Mouse (Mus musculus): Measurements from ENCODE around the gene Hist1h4a. TPM values are rescaled to one million over a fixed set of nuclear protein-coding genes. Genes with fewer than 3 reads are reported as not detected.

Gene Hist1h4a
- polyA plus RNA-seq, 1 experiment from 2014 or later, result not detected

- DNase-seq (ENCODE audit: low spot score), result peak; percentile 42
- WGBS, result 22% methylated on average over 4 of the region's 4 CpGs
- no peaks in the 10 kb centered on the region for H3K9me3 ChIP-seq (replicated peaks; ENCODE audit: control insufficient read depth, low read length)
Observed at GRCm38 (mm10) chr13:23738041-23738440, 23.0 kb downstream of the Hist1h4a start.

GRCm38 (mm10) chr13:23737091-23737490 lies 23.9 kb downstream of the Hist1h4a start:
- H3K27ac ChIP-seq (replicated peaks; ENCODE audit: low read depth, low read length), result no peak overlapping the region
- WGBS, result 77% methylated on average over 5 of the region's 5 CpGs
- ATAC-seq (replicated peaks; ENCODE audit: insufficient number of reproducible peaks, low FRiP score, low TSS enrichment, low read depth), result no peak

More at GRCm38 (mm10) chr13:23738041-23738440, 23.0 kb downstream of the Hist1h4a start:
- H3K4me1 ChIP-seq (ENCODE audit: control insufficient read depth, insufficient read depth, low read length), result no peaks in the 10 kb centered on the region
- H3K9ac ChIP-seq (replicated peaks; ENCODE audit: low read length), result peak overlapping the region; percentile 87; the same call in 1 of the 2 replicates
- ATAC-seq (replicated peaks; ENCODE audit: insufficient number of reproducible peaks, low FRiP score, low TSS enrichment, low read depth), result no peak
- no peak overlapping the region for H3K4me3 ChIP-seq (ENCODE audit: low read depth, low read length)
- no peaks in the 10 kb centered on the region for H3K27me3 ChIP-seq (ENCODE audit: control insufficient read depth, insufficient read depth, low read length)
- H3K27ac ChIP-seq (replicated peaks; ENCODE audit: low read depth, low read length), result peak overlapping the region; percentile 99
- no peak overlapping the region for H3K4me2 ChIP-seq (ENCODE audit: low read depth, low read length)
- no peaks in the 10 kb centered on the region for H3K36me3 ChIP-seq (replicated peaks; ENCODE audit: control insufficient read depth, insufficient read depth, low read depth, low read length)

GRCm38 (mm10) chr13:23732156-23732804 lies 28.8 kb downstream of the Hist1h4a start:
- no peak overlapping the region for H3K4me3 ChIP-seq (ENCODE audit: low read depth, low read length)
- WGBS, result 26% methylated on average over 8 of the region's 8 CpGs
- H3K4me2 ChIP-seq (ENCODE audit: low read depth, low read length), result no peak overlapping the region
- no peaks in the 10 kb centered on the region for H3K27me3 ChIP-seq (ENCODE audit: control insufficient read depth, insufficient read depth, low read length)
- H3K9ac ChIP-seq (replicated peaks; ENCODE audit: low read length), result no peak overlapping the region
- no peaks in the 10 kb centered on the region for H3K36me3 ChIP-seq (replicated peaks; ENCODE audit: control insufficient read depth, insufficient read depth, low read depth, low read length)
- DNase-seq (ENCODE audit: low spot score), result peak; percentile 70
- no peak for ATAC-seq (replicated peaks; ENCODE audit: insufficient number of reproducible peaks, low FRiP score, low TSS enrichment, low read depth)
- no peaks in the 10 kb centered on the region for H3K4me1 ChIP-seq (ENCODE audit: control insufficient read depth, insufficient read depth, low read length)
- H3K27ac ChIP-seq (replicated peaks; ENCODE audit: low read depth, low read length), result no peak overlapping the region
- H3K9me3 ChIP-seq (replicated peaks; ENCODE audit: control insufficient read depth, low read length), result no peaks in the 10 kb centered on the region

More at GRCm38 (mm10) chr13:23737091-23737490, 23.9 kb downstream of the Hist1h4a start:
- no peaks in the 10 kb centered on the region for H3K4me1 ChIP-seq (ENCODE audit: control insufficient read depth, insufficient read depth, low read length)
- no peak overlapping the region for H3K4me2 ChIP-seq (ENCODE audit: low read depth, low read length)
- H3K9me3 ChIP-seq (replicated peaks; ENCODE audit: control insufficient read depth, low read length), result no peaks in the 10 kb centered on the region
- no peak overlapping the region for H3K4me3 ChIP-seq (ENCODE audit: low read depth, low read length)
- no peak for DNase-seq (ENCODE audit: low spot score)
- H3K36me3 ChIP-seq (replicated peaks; ENCODE audit: control insufficient read depth, insufficient read depth, low read depth, low read length), result no peaks in the 10 kb centered on the region
- no peak overlapping the region for H3K9ac ChIP-seq (replicated peaks; ENCODE audit: low read length)
- H3K27me3 ChIP-seq (ENCODE audit: control insufficient read depth, insufficient read depth, low read length), result no peaks in the 10 kb centered on the region

- no peaks in the 10 kb centered on the region for H3K9me3 ChIP-seq (replicated peaks; ENCODE audit: control insufficient read depth, low read length)
- no peaks in the 10 kb centered on the region for H3K4me1 ChIP-seq (ENCODE audit: control insufficient read depth, insufficient read depth, low read length)
- no peaks in the 10 kb centered on the region for H3K36me3 ChIP-seq (replicated peaks; ENCODE audit: control insufficient read depth, insufficient read depth, low read depth, low read length)
- H3K9ac ChIP-seq (replicated peaks; ENCODE audit: low read length), result no peak overlapping the region
- H3K27ac ChIP-seq (replicated peaks; ENCODE audit: low read depth, low read length), result no peak overlapping the region
- no peak overlapping the region for H3K4me3 ChIP-seq (ENCODE audit: low read depth, low read length)
- WGBS, result 53% methylated on average over 8 of the region's 8 CpGs
- H3K4me2 ChIP-seq (ENCODE audit: low read depth, low read length), result no peak overlapping the region
- no peaks in the 10 kb centered on the region for H3K27me3 ChIP-seq (ENCODE audit: control insufficient read depth, insufficient read depth, low read length)
- DNase-seq (ENCODE audit: low spot score) (no peak), ATAC-seq (replicated peaks; ENCODE audit: insufficient number of reproducible peaks, low FRiP score, low TSS enrichment, low read depth) (no peak)
Observed at GRCm38 (mm10) chr13:23730479-23730878, 30.6 kb downstream of the Hist1h4a start.

GRCm38 (mm10) chr13:23729706-23730105 lies 31.3 kb downstream of the Hist1h4a start:
- Histone ChIP-seq H3K27ac (replicated peaks; ENCODE audit: low read depth, low read length) (no peak overlapping the region), H3K36me3 (replicated peaks; ENCODE audit: control insufficient read depth, insufficient read depth, low read depth, low read length) (no peaks in the 10 kb centered on the region), H3K27me3 (ENCODE audit: control insufficient read depth, insufficient read depth, low read length) (no peaks in the 10 kb centered on the region), H3K9me3 (replicated peaks; ENCODE audit: control insufficient read depth, low read length) (no peaks in the 10 kb centered on the region), H3K4me2 (ENCODE audit: low read depth, low read length) (no peak overlapping the region), H3K4me3 (ENCODE audit: low read depth, low read length) (no peak overlapping the region), H3K4me1 (ENCODE audit: control insufficient read depth, insufficient read depth, low read length) (no peaks in the 10 kb centered on the region), H3K9ac (replicated peaks; ENCODE audit: low read length) (no peak overlapping the region)
- DNase-seq (ENCODE audit: low spot score), result no peak
- WGBS, result 91% methylated on average over 5 of the region's 5 CpGs
- no peak for ATAC-seq (replicated peaks; ENCODE audit: insufficient number of reproducible peaks, low FRiP score, low TSS enrichment, low read depth)

- Histone ChIP-seq H3K4me2 (ENCODE audit: low read depth, low read length) (no peak overlapping the region), H3K9ac (replicated peaks; ENCODE audit: low read length) (no peak overlapping the region), H3K27ac (replicated peaks; ENCODE audit: low read depth, low read length) (no peak overlapping the region), H3K27me3 (ENCODE audit: control insufficient read depth, insufficient read depth, low read length) (no peaks in the 10 kb centered on the region), H3K4me1 (ENCODE audit: control insufficient read depth, insufficient read depth, low read length) (no peaks in the 10 kb centered on the region), H3K36me3 (replicated peaks; ENCODE audit: control insufficient read depth, insufficient read depth, low read depth, low read length) (no peaks in the 10 kb centered on the region), H3K9me3 (replicated peaks; ENCODE audit: control insufficient read depth, low read length) (no peaks in the 10 kb centered on the region), H3K4me3 (ENCODE audit: low read depth, low read length) (no peak overlapping the region)
- ATAC-seq (replicated peaks; ENCODE audit: insufficient number of reproducible peaks, low FRiP score, low TSS enrichment, low read depth) (no peak), DNase-seq (ENCODE audit: low spot score) (no peak)
- 95% methylated on average over 9 of the region's 9 CpGs for WGBS
Observed at GRCm38 (mm10) chr13:23729192-23729525, 31.9 kb downstream of the Hist1h4a start.

GRCm38 (mm10) chr13:23728472-23729191 lies 32.4 kb downstream of the Hist1h4a start:
- Histone ChIP-seq H3K9ac (replicated peaks; ENCODE audit: low read length) (no peak overlapping the region), H3K9me3 (replicated peaks; ENCODE audit: control insufficient read depth, low read length) (no peaks in the 10 kb centered on the region), H3K4me1 (ENCODE audit: control insufficient read depth, insufficient read depth, low read length) (no peaks in the 10 kb centered on the region), H3K36me3 (replicated peaks; ENCODE audit: control insufficient read depth, insufficient read depth, low read depth, low read length) (no peaks in the 10 kb centered on the region), H3K27ac (replicated peaks; ENCODE audit: low read depth, low read length) (no peak overlapping the region), H3K27me3 (ENCODE audit: control insufficient read depth, insufficient read depth, low read length) (no peaks in the 10 kb centered on the region), H3K4me2 (ENCODE audit: low read depth, low read length) (no peak overlapping the region), H3K4me3 (ENCODE audit: low read depth, low read length) (no peak overlapping the region)
- ATAC-seq (replicated peaks; ENCODE audit: insufficient number of reproducible peaks, low FRiP score, low TSS enrichment, low read depth), result no peak
- DNase-seq (ENCODE audit: low spot score), result no peak
- WGBS, result 87% methylated on average over 18 of the region's 18 CpGs

- no peak overlapping the region for H3K4me3 ChIP-seq (ENCODE audit: low read depth, low read length)
- no CpG with 5 or more reads among the region's 1 CpGs for WGBS
- DNase-seq (ENCODE audit: low spot score) (no peak), ATAC-seq (replicated peaks; ENCODE audit: insufficient number of reproducible peaks, low FRiP score, low TSS enrichment, low read depth) (no peak)
- no peaks in the 10 kb centered on the region for H3K9me3 ChIP-seq (replicated peaks; ENCODE audit: control insufficient read depth, low read length)
- no peaks in the 10 kb centered on the region for H3K36me3 ChIP-seq (replicated peaks; ENCODE audit: control insufficient read depth, insufficient read depth, low read depth, low read length)
- no peak overlapping the region for H3K4me2 ChIP-seq (ENCODE audit: low read depth, low read length)
- no peak overlapping the region for H3K9ac ChIP-seq (replicated peaks; ENCODE audit: low read length)
- no peaks in the 10 kb centered on the region for H3K27me3 ChIP-seq (ENCODE audit: control insufficient read depth, insufficient read depth, low read length)
- no peak overlapping the region for H3K27ac ChIP-seq (replicated peaks; ENCODE audit: low read depth, low read length)
- H3K4me1 ChIP-seq (ENCODE audit: control insufficient read depth, insufficient read depth, low read length), result no peaks in the 10 kb centered on the region
Observed at GRCm38 (mm10) chr13:23725213-23725612, 35.8 kb downstream of the Hist1h4a start.

All from embryonic facial prominence, embryonic 11.5 days (tissue).